Mouse (Mus musculus) stomach, postnatal 0 days (tissue): ENCODE measurements around the gene Plekho2.

Experiments
- CTCF ChIP-seq: IDR thresholded peaks from 2 replicates; pipeline ENCODE4 v1.5.1; 2016; ENCODE audit warnings: antibody characterized with exemption, low read depth, mild to moderate bottlenecking, moderate library complexity
- EP300 ChIP-seq: optimal IDR thresholded peaks from 2 replicates; pipeline ENCODE3; 2016; ENCODE audit warnings: antibody characterized with exemption

GRCm38 (mm10) chr9:65520505-65520876 lies 59.3 kb downstream of the Plekho2 start:
- TF ChIP-seq CTCF (no peak), EP300 (no peak)
